Mouse (Mus musculus): ENCODE results near the gene Alcam. TPM values are rescaled to one million over a fixed set of nuclear protein-coding genes. Genes with fewer than 3 reads are reported as not detected.

The Alcam gene
- total RNA-seq, 4 experiments from 2014 or later, result 181 to 202 (median 186) TPM

DNA sequence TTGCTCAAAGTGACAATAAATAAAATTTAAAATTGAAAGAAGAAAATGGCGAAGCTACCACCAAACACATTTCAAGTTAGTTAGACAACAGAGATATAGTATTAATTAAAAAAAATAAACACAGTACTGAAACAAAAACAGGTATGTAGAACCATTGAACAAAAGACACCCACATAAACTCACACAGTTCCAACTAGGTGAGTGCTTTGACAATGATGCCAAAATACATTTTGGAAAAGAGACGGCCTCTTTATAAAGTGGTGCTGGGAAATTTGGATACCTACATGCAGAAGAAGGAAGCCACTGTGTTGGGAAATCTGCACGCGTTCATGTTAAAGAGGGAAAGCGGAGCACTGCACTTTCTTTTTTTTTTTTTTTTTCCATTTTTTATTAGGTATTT, 85.4 kb downstream of the Alcam start:
- no peak for DNase-seq (ENCODE audit: low spot score in 2 of 2)

DNA sequence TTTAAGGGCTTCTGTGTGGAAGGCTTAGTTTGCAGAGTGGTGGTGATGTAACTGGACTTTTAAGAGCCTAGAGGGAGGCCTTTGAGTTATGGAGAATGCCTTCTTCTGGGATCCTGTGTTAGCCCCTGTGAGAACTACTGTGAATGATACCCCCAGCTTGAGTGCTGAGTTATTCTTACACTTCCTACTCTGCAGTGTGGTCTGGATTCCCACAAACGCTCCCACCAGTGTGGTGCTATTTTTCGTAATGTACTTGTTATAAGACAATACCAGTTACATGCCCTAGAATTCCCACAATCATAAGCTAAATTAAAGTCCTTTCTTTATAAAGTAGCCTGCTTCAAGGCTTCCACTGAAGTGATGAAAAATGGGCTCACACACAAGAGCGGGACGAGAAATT, 87.0 kb downstream of the Alcam start:
- DNase-seq (ENCODE audit: low spot score in 2 of 2), result no peak

- no peak for DNase-seq (ENCODE audit: low spot score in 2 of 2)
Measured at GRCm38 (mm10) chr16:52363944-52364511, 89.8 kb downstream of the Alcam start.

DNA sequence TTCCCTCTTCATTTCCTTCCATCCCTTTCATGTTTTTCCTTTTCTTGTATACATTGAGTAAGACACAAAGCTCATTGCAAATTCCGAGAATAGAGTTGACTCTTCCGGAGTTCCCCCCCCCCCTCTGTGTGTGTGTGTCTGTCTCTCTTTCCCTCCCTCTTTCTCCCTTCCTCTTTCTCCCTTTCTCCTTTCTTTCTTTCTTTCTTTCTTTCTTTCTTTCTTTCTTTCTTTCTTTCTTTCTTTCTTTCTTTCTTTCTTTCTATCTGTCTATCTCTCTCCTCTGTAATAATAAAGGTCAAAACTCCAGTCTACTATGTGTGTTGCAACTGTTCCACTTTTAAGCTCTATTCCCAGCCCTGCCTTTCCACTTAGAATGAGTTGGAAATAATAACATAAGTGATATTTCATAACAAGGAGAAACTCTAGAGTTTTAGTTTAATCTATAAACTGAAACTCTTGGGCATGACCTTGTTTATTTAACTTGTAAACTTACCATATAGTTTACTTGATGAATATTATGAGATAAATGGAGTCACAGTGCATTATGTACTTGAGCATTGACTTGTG, 110.3 kb downstream of the Alcam start:
- no peak for DNase-seq (ENCODE audit: low spot score in 2 of 2)

GRCm38 (mm10) chr16:52342694-52343466, 111.0 kb downstream of the Alcam start:
- DNase-seq (ENCODE audit: low spot score in 2 of 2), result no peak

DNA sequence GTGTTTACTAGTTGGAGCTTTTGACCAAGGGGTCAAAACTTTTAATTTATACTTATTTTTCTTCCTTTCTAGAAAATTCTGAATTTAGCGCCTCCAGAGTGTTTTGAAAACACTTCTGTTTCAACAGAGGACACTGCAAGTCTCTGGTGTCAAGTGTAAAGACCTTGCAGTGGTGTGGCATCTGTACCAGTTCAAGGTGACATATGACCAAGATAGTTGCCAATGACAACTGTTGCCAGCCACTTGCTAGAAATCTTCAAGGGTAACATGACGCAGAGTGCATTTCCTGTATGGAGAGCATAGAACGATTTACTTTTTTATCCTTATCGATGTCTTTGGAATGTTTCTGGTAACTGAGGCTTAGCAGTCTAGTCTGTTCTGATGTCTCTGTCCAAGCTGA, 119.8 kb downstream of the Alcam start:
- DNase-seq (ENCODE audit: low spot score in 2 of 2), result no peak

DNA sequence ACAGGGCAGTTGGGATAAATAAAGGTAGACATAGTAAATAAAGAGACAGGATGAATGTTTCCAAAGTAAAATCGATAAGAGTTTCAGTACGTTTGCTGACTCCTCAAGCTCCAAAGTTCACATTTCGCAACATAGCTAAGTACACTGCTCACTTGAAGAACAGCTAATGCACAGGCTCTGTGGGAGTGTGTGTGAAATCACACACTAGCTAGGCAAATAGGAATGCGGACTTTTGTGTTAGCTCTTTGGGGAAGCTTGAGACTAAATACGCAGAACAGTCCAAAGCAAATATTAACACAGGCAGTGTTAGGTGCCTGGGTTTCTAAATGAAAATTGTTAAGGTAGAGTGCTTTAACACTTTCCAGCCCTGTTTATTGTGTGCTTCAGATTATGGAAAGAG, 120.2 kb downstream of the Alcam start:
- no peak for DNase-seq (ENCODE audit: low spot score in 2 of 2)

DNA sequence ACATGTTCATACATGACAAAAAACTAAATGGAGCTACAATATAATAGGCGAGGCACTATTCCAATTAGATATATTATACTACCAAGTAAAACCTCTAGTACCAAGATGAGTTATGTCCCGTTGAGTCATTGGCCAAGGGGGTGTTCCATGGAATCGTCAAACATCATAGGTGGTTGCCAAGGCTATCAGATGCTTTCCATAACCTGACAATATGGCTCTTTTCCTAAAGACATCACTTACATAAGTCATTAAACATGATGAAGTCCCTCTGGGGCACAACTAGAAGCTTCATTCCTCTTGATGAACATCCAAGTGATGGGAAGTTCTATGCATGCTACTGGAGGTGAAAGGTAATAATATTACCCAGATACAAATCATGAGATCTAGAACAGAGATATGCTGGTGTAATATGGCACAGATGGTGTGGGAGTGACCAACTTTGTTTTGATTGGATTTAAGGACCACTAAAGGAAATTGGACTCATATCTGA, 122.5 kb downstream of the Alcam start:
- no peak for DNase-seq (ENCODE audit: low spot score in 2 of 2)

- DNase-seq (ENCODE audit: low spot score in 2 of 2), result no peak
Measured at GRCm38 (mm10) chr16:52329420-52329819, 124.5 kb downstream of the Alcam start.

GRCm38 (mm10) chr16:52319229-52319628, 134.6 kb downstream of the Alcam start:
- DNase-seq (ENCODE audit: low spot score in 2 of 2), result no peak

- DNase-seq (ENCODE audit: low spot score in 2 of 2), result peak; percentile 46 to 65
Measured at GRCm38 (mm10) chr16:52311073-52311472, 142.8 kb downstream of the Alcam start.

DNA sequence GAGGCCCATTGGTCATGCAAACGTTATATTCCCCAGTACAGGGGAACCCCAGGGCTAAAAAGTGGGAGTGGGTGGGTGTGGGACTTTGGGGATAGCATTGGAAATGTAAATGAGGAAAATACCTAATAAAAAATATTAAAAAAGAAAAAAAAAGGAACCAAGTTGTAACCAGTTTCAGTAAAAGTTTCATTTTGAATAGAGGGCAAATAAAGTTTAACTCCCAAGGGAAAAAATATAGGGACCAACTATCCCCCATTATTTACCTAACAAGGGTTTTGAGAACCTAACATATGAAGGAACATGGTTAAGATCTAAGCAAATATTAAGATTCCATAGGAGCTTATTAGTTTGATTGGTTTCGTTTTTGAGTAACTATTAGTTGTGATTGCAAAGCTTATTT, 146.9 kb downstream of the Alcam start:
- DNase-seq (ENCODE audit: low spot score in 2 of 2), result no peak

GRCm38 (mm10) chr16:52303532-52303902, 150.4 kb downstream of the Alcam start:
- DNase-seq (ENCODE audit: low spot score in 2 of 2), result no peak

DNA sequence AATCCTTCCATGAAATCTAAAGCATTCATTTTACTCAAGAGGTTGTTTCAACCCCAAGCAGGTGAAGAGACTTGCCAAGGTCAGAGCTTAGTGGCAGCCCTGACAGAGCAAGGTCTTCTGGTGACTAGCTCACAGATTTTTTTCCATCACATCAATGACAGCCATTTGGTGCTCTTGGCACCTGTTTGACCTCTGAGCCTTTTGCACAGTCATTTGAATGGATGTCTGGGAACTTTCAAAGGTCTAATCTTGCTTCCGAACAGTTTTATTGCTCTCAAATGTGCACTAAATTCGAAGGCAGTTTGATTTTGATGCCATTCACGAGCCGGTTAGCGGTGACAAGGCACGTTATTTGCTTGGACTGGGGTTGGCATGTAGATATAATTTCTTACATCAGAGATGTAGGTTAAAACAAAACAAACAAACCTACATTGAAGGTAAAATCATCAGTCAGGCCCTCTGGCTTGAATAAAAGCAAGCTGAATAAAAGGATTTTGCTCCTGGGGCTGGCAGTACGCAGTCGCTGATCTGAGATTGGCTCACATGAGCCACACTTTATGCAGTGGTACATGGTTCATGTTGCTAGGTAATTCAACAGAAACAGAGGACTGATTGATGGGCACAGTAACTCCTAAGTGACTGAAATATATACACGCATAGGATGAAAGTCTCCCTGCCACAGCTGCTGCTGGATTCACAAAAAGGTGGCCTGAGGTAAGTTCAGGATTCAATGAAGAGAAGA, 150.9 kb downstream of the Alcam start:
- DNase-seq (ENCODE audit: low spot score in 2 of 2), result no peak

- no peak for DNase-seq (ENCODE audit: low spot score in 2 of 2)
Measured at GRCm38 (mm10) chr16:52301730-52302129, 152.1 kb downstream of the Alcam start.

DNA sequence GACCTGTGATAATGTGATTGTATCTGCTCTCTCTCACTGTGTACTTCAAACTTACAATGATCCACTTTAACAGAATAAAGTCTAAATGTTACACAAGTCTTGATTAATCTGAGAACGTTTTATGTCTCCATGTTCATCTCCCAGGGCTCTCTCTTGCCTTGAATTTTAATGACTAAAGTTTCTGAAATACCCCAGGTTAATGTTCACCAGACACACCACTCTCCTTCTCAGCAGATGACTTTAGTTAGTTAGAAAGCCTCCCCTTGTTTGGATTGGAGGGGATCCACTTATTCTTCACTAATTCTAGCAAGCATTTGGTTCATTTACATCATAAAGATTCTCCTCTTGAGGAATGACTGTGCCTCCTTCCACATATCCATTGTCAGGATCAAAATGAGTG, 157.5 kb downstream of the Alcam start:
- no peak for DNase-seq (ENCODE audit: low spot score in 2 of 2)

GRCm38 (mm10) chr16:52295535-52295934, 158.3 kb downstream of the Alcam start:
- no peak for DNase-seq (ENCODE audit: low spot score in 2 of 2)

DNA sequence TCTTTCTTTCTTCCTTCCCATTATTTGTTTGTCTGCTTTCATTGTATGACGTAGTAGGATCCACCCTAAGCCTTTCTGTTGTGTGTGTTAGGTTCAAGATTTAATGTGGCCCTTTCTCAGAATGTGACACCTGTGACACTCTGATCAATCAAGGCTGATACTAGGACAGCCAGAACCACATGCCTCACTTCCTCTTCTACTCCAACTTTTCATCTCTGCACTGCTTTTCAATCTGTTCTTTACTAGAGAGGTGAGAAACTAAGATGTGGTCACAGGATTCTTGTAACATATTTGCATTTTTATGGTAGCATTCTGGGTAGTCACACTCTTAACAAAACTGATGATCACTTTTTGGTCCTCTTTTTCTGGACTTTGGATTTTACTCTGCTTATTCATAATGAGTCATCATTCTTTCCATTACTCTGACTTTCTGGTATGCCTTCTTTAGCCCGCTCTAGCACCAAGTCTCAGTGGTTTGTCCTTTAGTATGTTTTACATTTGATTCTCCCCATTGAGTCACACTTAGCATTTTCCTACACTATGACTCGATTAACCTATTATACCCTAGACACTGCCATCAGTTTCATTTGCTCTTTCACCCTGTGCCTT, 161.3 kb downstream of the Alcam start:
- no peak for DNase-seq (ENCODE audit: low spot score in 2 of 2)

- no peak for DNase-seq (ENCODE audit: low spot score in 2 of 2)
Measured at GRCm38 (mm10) chr16:52280186-52280585, 173.7 kb downstream of the Alcam start.

DNA sequence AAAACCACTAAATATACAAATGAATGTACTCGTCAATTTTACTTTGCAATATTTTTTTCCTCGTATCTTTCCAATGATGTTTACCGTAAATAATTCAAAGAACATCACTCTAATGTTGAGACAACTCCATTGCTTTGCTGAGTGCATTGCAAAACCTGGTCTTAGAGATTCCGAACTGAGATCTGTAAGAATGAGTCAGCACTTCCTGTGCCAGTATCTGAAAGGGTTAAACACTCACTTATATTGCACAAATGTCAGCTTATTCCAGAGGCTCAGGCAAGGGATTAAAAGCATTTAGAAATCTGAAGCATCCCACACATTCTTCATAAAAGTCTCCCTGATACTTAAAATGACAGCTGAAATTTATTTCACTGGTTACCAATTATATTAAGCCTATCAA, 188.8 kb downstream of the Alcam start:
- no peak for DNase-seq (ENCODE audit: low spot score in 2 of 2)

GRCm38 (mm10) chr16:52263751-52264150, 190.1 kb downstream of the Alcam start:
- DNase-seq (ENCODE audit: low spot score in 2 of 2), result no peak

- DNase-seq (ENCODE audit: low spot score in 2 of 2), result no peak
Measured at GRCm38 (mm10) chr16:52262582-52262981, 191.3 kb downstream of the Alcam start.

All from left cerebral cortex, adult 8-10 months (tissue).